Mouse (Mus musculus) olfactory bulb, adult 2 months (tissue): Measurements from ENCODE around the gene Hist1h4h.
"Not testable (repeated sequence)": the region's sequence is repeated elsewhere in the genome, so short reads cannot be mapped to it uniquely, and the experiment has no call there.

ENCODE experiments used
- CTCF ChIP-seq: fragments of 200-500 bp; IDR thresholded peaks from 2 replicates; pipeline ENCODE4 v1.5.1; 2012; ENCODE audit warnings: low read depth, mild to moderate bottlenecking, low read length, moderate library complexity; ENCODE audit not compliant: insufficient read depth
- POLR2A ChIP-seq: fragments of 200-500 bp; IDR thresholded peaks from 2 replicates; pipeline ENCODE4 v1.6.1; 2012; ENCODE audit warnings: mild to moderate bottlenecking, low read depth, low read length, moderate library complexity; ENCODE audit not compliant: insufficient read depth

DNA sequence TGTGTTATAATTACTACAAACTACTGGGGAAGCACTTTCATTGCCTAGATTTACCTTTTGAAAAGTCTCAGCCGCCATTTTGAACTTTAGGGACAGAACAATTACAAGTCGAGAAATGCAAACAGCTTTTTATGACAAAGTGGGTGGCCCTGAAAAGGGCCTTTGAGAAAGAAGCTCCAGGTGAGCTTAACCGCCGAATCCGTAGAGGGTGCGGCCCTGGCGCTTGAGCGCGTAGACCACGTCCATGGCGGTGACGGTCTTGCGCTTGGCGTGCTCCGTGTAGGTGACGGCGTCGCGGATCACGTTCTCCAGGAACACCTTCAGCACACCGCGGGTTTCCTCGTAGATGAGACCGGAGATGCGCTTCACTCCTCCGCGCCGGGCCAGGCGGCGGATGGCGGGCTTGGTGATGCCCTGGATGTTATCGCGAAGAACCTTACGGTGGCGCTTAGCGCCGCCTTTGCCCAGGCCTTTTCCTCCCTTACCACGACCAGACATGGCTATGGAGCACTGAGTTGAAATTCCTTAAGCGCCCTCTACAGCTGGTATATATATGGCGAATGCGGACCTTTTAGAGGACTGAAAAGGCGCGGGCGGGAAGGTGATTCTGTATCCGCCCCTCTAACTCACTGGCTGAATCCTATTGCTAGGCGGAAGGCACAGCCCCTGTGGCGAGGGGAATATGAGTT is 20.4 kb downstream of the Hist1h4h start, which contains the start of gene Hist1h4f:
- TF ChIP-seq CTCF = not testable (repeated sequence)
- peak; percentile 78 for TF ChIP-seq POLR2A
